Mouse (Mus musculus): ENCODE measurements at regions not wholly inside any gene's neighbourhood (a gene's known extent, or its start where the extent isn't known, plus 50 kb on each side); places are given as distances from the start of the nearest gene placed in this dataset.
A peak's percentile ranks its signal among the peaks of the same experiment; 100 is the strongest.

- DNase-seq = no peak
Measured at GRCm38 (mm10) chr13:35383000-35383623, 276.5 kb upstream of the Cdyl start.

GRCm38 (mm10) chr13:35383624-35384018 is 276.0 kb upstream of the Cdyl start:
- DNase-seq = peak; percentile 30 to 31

DNA sequence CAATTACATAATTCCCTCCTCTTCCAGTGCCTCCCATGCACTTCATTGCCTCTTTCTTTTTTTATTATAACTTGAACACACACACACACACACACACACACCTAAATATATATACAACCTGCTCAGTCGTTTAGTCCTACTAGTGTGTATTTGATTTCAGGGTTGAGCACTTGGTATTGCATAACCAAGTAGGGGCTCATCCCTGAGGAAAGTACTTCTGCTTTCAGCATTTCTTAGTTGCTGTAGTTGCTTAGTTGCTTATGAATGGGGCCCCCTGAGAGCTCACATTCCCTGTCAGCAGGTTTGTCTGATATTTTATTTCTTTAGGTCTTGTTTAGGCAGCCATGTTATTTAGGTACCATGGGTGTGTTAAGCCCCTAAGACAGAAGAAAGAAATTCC is 271.3 kb upstream of the Cdyl start:
- DNase-seq = no peak

- no peak for DNase-seq
Measured at GRCm38 (mm10) chr13:35389781-35390525, 269.7 kb upstream of the Cdyl start.

GRCm38 (mm10) chr13:35390526-35390880 is 269.1 kb upstream of the Cdyl start:
- DNase-seq = no peak

- no peak for DNase-seq
Measured at GRCm38 (mm10) chr13:35392167-35392566, 267.5 kb upstream of the Cdyl start.

GRCm38 (mm10) chr13:35395192-35395591 is 264.4 kb upstream of the Cdyl start:
- no peak for DNase-seq

DNA sequence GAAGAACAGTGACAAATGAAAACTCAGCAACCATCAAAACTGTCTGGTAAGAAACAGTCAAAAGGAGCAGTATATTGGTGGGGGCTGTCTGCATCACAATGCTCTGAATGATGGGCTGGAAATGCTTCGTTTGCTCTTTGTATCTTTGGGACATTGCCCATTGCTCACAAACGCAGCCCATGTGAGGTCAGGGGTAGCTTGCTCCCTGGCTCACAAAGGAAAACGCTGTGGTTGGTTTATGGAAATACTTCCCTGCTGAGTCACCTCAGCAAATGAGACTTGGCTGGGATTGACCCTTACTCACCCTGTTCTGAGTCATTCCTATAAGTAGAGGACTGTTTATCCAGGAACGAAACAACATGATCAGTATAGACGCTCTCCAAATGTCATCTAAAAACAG is 264.0 kb upstream of the Cdyl start:
- peak; percentile 72 to 73 for DNase-seq

GRCm38 (mm10) chr13:35397166-35397565 is 262.5 kb upstream of the Cdyl start:
- DNase-seq = peak; percentile 16 to 24

DNA sequence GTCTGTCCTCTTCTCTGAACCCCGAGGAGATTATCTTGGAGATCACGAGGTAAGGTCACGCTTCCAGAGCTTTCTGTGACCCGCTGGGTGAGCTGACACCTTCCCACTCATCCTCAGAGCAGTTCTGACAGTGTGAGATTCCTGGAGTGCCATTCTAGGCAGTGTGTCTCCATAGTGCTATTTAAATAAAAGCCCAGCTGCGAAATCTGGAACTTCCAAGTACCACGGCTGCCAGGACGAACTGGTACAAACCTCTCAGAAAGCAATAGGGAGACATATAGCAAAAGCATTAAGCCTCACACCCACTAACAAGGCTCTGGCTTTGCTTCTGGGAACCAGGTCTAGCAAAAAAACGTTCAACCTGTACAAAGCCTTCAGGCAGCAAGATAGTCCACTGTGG is 261.4 kb upstream of the Cdyl start:
- DNase-seq = no peak

- peak in 1 of 2 experiments; percentile 18 for DNase-seq
Measured at GRCm38 (mm10) chr13:35402856-35403255, 256.8 kb upstream of the Cdyl start.

DNA sequence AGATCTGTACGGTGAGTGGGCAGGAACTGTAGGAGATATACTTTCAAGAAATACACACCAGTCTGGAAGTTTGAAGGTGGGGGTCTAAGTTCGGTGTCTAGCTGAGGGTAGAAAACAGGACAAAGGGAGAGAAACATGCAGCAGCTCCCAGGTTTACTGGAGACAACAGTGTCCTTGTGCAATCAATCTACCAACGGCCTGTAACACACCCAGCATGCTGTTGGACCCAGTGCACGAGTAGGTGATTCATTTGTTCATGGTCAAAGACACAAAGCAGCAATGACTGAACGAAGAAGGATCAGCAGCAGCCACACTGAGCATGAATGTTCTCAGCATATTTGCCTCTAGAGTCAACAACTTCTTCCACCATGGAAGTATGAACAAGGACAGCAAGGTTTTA is 255.2 kb upstream of the Cdyl start:
- DNase-seq = peak; percentile 40 to 49

GRCm38 (mm10) chr13:35405384-35405783 is 254.2 kb upstream of the Cdyl start:
- DNase-seq = peak; percentile 43 to 48

- peak; percentile 6 to 10 for DNase-seq
Measured at GRCm38 (mm10) chr13:35417500-35417899, 242.1 kb upstream of the Cdyl start.

GRCm38 (mm10) chr13:35420076-35420475 is 239.6 kb upstream of the Cdyl start:
- DNase-seq = no peak

DNA sequence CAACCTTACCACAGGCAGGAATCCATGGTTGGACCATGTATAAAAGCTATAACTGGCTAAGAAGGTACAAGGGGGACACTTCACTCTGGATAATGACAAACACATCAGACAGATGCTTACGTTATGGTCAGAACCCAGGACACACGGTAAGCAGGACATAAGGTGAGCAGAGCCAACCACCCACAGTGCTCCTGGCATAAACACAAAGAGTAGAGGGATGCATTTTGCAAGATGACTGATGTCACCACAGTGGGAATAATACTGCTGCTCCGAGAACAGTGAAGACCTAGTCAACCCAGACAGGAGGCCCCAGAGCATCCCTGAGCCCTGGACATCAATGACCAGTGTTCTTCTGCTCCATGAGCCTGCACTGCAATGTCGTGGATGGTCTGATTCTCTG is 233.6 kb upstream of the Cdyl start:
- DNase-seq = no peak

DNA sequence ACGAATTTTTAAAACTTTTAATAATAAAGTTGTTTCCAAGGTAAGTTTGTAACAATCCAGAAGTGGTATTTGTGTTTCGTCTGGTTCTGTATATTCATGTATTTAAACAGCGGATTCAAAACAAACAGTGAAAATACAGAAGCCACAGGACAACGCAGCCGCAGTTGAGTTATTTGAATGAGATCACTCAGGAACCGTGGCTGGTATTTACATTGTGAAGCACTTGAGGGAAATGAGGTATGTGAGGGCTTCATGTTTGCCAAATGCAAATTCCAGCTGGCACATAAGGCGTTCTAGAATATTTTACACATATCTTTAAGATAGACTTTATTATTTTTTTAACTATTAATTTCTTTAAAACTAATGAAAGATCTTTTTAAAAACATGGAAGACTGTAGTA is 224.5 kb upstream of the Cdyl start:
- no peak for DNase-seq

GRCm38 (mm10) chr13:35447661-35448060 is 212.0 kb upstream of the Cdyl start:
- DNase-seq = no peak

DNA sequence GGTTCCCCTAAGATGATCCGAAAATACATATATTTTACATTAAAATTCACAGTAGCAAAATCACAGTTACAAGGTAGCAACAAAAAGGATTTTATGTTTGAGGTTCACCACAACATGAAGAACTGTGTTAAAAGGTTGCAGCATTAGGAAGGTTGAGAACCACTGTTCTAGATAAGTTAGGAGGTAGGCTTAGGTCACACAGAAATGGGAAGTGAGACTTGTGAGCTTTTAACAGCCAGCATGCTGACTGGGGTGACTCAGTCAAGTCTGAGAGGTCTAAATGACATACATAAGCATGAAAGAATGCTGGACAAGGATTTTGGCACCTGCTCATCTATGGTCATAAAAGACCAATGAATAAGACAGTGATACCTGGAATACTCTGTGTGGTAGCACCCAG is 207.2 kb upstream of the Cdyl start:
- no peak for DNase-seq

DNA sequence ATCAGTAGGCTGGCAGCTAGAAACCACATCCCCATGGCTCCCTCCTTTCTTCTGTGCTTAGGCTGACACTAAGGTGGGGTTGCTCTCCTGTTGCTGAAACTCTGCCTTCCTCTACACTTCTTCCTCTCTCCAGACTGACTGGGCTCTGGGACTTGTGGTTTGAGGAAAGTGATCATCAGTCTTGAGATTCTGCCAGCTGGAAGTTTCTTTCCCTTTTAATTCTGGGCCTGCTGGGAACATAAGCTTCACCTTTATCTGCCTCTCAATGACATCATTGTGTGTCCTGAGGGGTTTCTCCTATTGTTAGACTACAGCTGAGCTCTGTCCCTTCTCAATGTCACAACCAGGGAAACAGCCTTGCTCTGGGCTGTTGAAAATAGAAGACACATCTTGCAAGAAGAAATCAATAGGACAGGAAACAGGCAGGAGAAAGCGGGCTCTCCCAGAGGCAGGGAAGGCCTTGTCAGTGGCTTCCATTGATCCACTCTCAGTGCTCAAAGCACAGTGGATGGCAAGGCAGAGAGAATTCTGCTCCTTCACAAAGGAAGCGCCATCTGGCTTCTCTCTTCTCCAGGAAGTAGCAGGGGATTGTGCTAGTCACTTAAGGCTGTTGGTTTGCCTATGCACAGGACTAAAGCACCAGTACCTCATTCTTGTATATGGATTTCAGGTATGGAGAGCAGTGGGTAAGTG is 206.3 kb upstream of the Cdyl start:
- no peak for DNase-seq

DNA sequence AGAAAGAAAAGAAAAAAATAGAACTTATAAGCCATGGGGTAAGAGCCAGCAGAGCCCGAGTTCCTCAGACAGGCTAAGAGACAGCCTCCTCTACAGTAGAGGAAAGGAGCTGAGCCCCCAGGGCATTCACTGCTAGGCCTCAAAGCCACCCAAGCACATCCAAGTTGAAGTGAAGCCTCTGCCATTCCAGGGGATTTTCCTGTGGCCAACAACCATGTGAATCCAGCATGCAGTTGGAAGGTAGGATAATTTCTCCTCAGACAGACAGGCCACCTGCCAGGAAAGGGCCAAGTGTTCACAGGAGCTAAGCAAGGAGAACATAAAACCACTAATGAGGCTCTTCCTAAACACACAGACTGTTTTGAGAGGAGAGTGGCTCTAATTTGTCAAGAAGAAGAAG is 199.6 kb upstream of the Cdyl start:
- no peak for DNase-seq

DNA sequence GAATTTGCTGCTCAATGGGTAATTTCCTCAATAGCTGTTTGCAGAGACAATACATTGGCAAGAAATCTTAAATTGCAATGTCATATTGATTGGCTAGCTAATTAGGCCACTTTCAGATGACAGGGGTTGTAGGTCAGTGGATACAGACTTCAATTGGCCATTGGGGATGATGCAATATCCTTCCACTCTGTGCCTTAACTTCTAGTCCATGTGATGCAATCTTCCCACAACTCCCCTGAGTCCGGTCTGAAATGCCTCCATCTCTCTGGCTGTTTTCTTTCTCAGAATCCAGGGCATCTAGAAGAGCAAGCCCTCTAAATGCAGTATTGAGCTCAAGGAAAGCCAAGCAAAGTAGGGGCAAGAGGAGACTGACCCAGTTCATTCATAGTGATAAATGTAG is 196.4 kb upstream of the Cdyl start:
- peak in 1 of 2 experiments; percentile 34 for DNase-seq

GRCm38 (mm10) chr13:35463850-35464249 is 195.8 kb upstream of the Cdyl start:
- DNase-seq = peak in 1 of 2 experiments; percentile 9

All from adrenal gland, postnatal 36 days (tissue).